In genomic region chr2:11587996-11588395, GRCm38 (mm10) we compare ENCODE assay signal across 39 mouse cellular contexts. TPM values are rescaled to one million over a fixed set of nuclear protein-coding genes. Genes with fewer than 3 reads are reported as not detected.
DNase-seq lines count a peak whose midpoint lies in the region; ATAC-seq and TF ChIP-seq lines count a peak whose summit lies in the region.
"Had no signal": no experiment of that assay in that cellular context is flagged by ENCODE, and none has a peak within 500 bp of the region (broad histone marks: within the 10 kb centered on the region; RNA-seq: fewer than 3 reads in every experiment).

No protein-coding gene starts in this region.

- H3K36me3 ChIP-seq in liver, adult 2 months (ENCODE audit: control insufficient read depth, insufficient read depth, low read length), result peaks cover 72% of the 10 kb centered on the region
- peaks cover 64% of the 10 kb centered on the region for H3K36me3 ChIP-seq in liver, embryonic 11.5 days (ENCODE audit: control insufficient read depth, insufficient read depth, low read length)
- H3K36me3 ChIP-seq in midbrain, embryonic 10.5 days, result peaks cover 96% of the 10 kb centered on the region
- peaks cover 78% of the 10 kb centered on the region for H3K36me3 ChIP-seq in midbrain, postnatal 0 days (ENCODE audit: insufficient read depth, low read length)

- peaks cover 2% of the 10 kb centered on the region; the same call in 1 of the 2 replicates for H3K4me1 ChIP-seq in liver, adult 2 months (ENCODE audit: control insufficient read depth, insufficient read depth, low read length)
- no peaks in the 10 kb centered on the region for H3K4me1 ChIP-seq in liver, embryonic 11.5 days (replicated peaks; ENCODE audit: control insufficient read depth, insufficient read depth, low read length)
- no peaks in the 10 kb centered on the region for H3K4me1 ChIP-seq in midbrain, embryonic 10.5 days
- H3K4me1 ChIP-seq in midbrain, postnatal 0 days (ENCODE audit: insufficient read depth, low read length), result no peaks in the 10 kb centered on the region
- H3K4me1 ChIP-seq: embryonic facial prominence, embryonic 12.5 days; heart, embryonic 10.5 days; heart, embryonic 15.5 days; hindbrain, embryonic 13.5 days; liver, embryonic 13.5 days; lung, embryonic 15.5 days; neural tube, embryonic 12.5 days had no signal

- H3K27me3 ChIP-seq in liver, adult 2 months (ENCODE audit: control insufficient read depth, insufficient read depth, low read length), result no peaks in the 10 kb centered on the region
- no peaks in the 10 kb centered on the region for H3K27me3 ChIP-seq in liver, embryonic 11.5 days (replicated peaks; ENCODE audit: control insufficient read depth, insufficient read depth, low read length)
- no peaks in the 10 kb centered on the region for H3K27me3 ChIP-seq in midbrain, embryonic 10.5 days (ENCODE audit: low read depth, poor library complexity, severe bottlenecking)
- H3K27me3 ChIP-seq in midbrain, postnatal 0 days (ENCODE audit: insufficient read depth, low read length), result no peaks in the 10 kb centered on the region
- H3K27me3 ChIP-seq: CH12.LX; embryonic facial prominence, embryonic 12.5 days; heart, embryonic 15.5 days; hindbrain, embryonic 13.5 days; liver, embryonic 13.5 days; lung, embryonic 15.5 days; neural tube, embryonic 12.5 days had no signal

- TF ChIP-seq CTCF in liver, adult 2 months (IDR thresholded peaks at IDR 0.05; ENCODE audit: low read depth, low read length), result no peak
- TF ChIP-seq CTCF in midbrain, postnatal 0 days (IDR thresholded peaks at IDR 0.05), result no peak

- H3K27ac ChIP-seq in liver, adult 2 months (replicated peaks; ENCODE audit: insufficient read depth, low read depth, low read length), result 0 out of 2 replicates have a peak overlapping the region, but pooled peaks have one; percentile 19
- no peak overlapping the region for H3K27ac ChIP-seq in liver, embryonic 11.5 days (ENCODE audit: low read depth, low read length)
- H3K27ac ChIP-seq in midbrain, embryonic 10.5 days (replicated peaks), result no peak overlapping the region
- H3K27ac ChIP-seq in midbrain, postnatal 0 days (ENCODE audit: low read depth, low read length), result no peak overlapping the region
- H3K27ac ChIP-seq: embryonic facial prominence, embryonic 12.5 days; gastrocnemius, adult 2 months; heart, embryonic 10.5 days; heart, embryonic 15.5 days; hindbrain, embryonic 13.5 days; liver, embryonic 13.5 days; lung, embryonic 15.5 days; neural tube, embryonic 12.5 days; stomach, postnatal 0 days had no signal

- H3K4me2 ChIP-seq in liver, embryonic 11.5 days, result no peak overlapping the region
- H3K4me2 ChIP-seq in midbrain, postnatal 0 days (ENCODE audit: low read depth, low read length, poor library complexity, severe bottlenecking), result no peak overlapping the region
- H3K4me2 ChIP-seq: embryonic facial prominence, embryonic 12.5 days; heart, embryonic 15.5 days; hindbrain, embryonic 13.5 days; liver, embryonic 13.5 days; lung, embryonic 15.5 days; neural tube, embryonic 12.5 days had no signal

- no peak overlapping the region for H3K4me3 ChIP-seq in liver, adult 2 months (ENCODE audit: insufficient read depth, low read depth, low read length)
- H3K4me3 ChIP-seq in liver, embryonic 11.5 days (ENCODE audit: low read depth, low read length), result no peak overlapping the region
- H3K4me3 ChIP-seq in midbrain, embryonic 10.5 days, result no peak overlapping the region
- H3K4me3 ChIP-seq in midbrain, postnatal 0 days (ENCODE audit: low read depth, low read length), result no peak overlapping the region
- H3K4me3 ChIP-seq: embryonic facial prominence, embryonic 12.5 days; gastrocnemius, adult 2 months; heart, embryonic 10.5 days; heart, embryonic 15.5 days; hindbrain, embryonic 13.5 days; liver, embryonic 13.5 days; lung, embryonic 15.5 days; neural tube, embryonic 12.5 days had no signal

- no peak overlapping the region for H3K9ac ChIP-seq in liver, adult 2 months (ENCODE audit: low read depth, low read length)
- H3K9ac ChIP-seq in liver, embryonic 11.5 days (ENCODE audit: low read depth, low read length), result no peak overlapping the region
- H3K9ac ChIP-seq in midbrain, postnatal 0 days (replicated peaks; ENCODE audit: low read length, poor library complexity, severe bottlenecking), result no peak overlapping the region
- H3K9ac ChIP-seq: embryonic facial prominence, embryonic 12.5 days; heart, embryonic 15.5 days; hindbrain, embryonic 13.5 days; liver, embryonic 13.5 days; lung, embryonic 15.5 days; neural tube, embryonic 12.5 days had no signal

- no peak for TF ChIP-seq POLR2A in liver, adult 2 months (IDR thresholded peaks at IDR 0.05; ENCODE audit: extremely low read depth, insufficient read depth, low read length)

- no peaks in the 10 kb centered on the region for H3K79me2 ChIP-seq in liver, adult 2 months (ENCODE audit: control insufficient read depth, insufficient read depth, low read length)

- 67% methylated on average over 4 of the region's 4 CpGs for WGBS in liver, adult 2 months
- WGBS in liver, embryonic 11.5 days, result 83% methylated on average over 4 of the region's 4 CpGs
- WGBS in midbrain, embryonic 10.5 days, result 92% methylated on average over 4 of the region's 4 CpGs
- 92% methylated on average over 4 of the region's 4 CpGs for WGBS in midbrain, postnatal 0 days

- DNase-seq in liver, adult 2 months (ENCODE audit: extremely low read depth, low read depth, low spot score), result peak; percentile 51
- no peak for DNase-seq in liver, embryonic 11.5 days (ENCODE audit: low spot score)
- no peak for DNase-seq in midbrain, embryonic 10.5 days (ENCODE audit: low spot score)
- no peak for DNase-seq in midbrain, postnatal 0 days (ENCODE audit: low spot score)
- DNase-seq: adrenal gland, postnatal 10 days; cerebellum, adult 11-12 months; cerebellum, adult 9-11 months; embryo, embryonic 11 days; gastrocnemius, adult 2 months; heart, postnatal 4 days; kidney, adult 9 months; kidney, postnatal 10 days; layer of hippocampus, adult 9-11 months; liver, embryonic 13.5 days; lung, postnatal 36 days; midbrain, embryonic 14.5 days; right cerebral cortex, adult 18-20 months; spleen, adult 18-20 months; thymus, adult 18-20 months; thymus, postnatal 25 days had no signal

- H3K9me3 ChIP-seq in liver, embryonic 11.5 days (ENCODE audit: control insufficient read depth, low read length), result no peaks in the 10 kb centered on the region
- H3K9me3 ChIP-seq in midbrain, embryonic 10.5 days (replicated peaks), result no peaks in the 10 kb centered on the region
- H3K9me3 ChIP-seq in midbrain, postnatal 0 days (ENCODE audit: low read length), result no peaks in the 10 kb centered on the region
- H3K9me3 ChIP-seq: embryonic facial prominence, embryonic 12.5 days; heart, embryonic 10.5 days; heart, embryonic 15.5 days; hindbrain, embryonic 13.5 days; liver, embryonic 13.5 days; lung, embryonic 15.5 days; neural tube, embryonic 12.5 days had no signal

- ATAC-seq in liver, embryonic 11.5 days (replicated peaks; ENCODE audit: low FRiP score), result no peak
- peak; percentile 82 for ATAC-seq in CD4-positive, CD25-positive, alpha-beta regulatory T cell, adult 4 months
- peak; percentile 77 for ATAC-seq in inflammation-experienced regulatory T-cells, adult 6 months
- no peak for ATAC-seq in monocyte, adult 5-6 weeks (replicated peaks; ENCODE audit: insufficient number of reproducible peaks, low FRiP score, low TSS enrichment, poor library complexity, severe bottlenecking)
- ATAC-seq in midbrain, postnatal 0 days (ENCODE audit: low FRiP score), result no peak
- ATAC-seq: forebrain, embryonic 14.5 days; intestine, postnatal 0 days had no signal

RNA-seq across cellular contexts. Expression of gene Rbm17, which starts 16.0 kb away (rescaled TPM):
- 49.7 and 73.6 TPM in 2 replicates for total RNA-seq in liver, adult 2 months (2014; rRNA removed)
- 19.5 and 21.6 TPM in 2 replicates for polyA plus RNA-seq in liver, adult 2 months (2012; rRNA removed)
- 176 and 179 TPM in 2 replicates for polyA plus RNA-seq in liver, embryonic 11.5 days (2014; fragmentation: Nextera tagmentation; extraction: Ambion mirVana)
- polyA plus RNA-seq in CD4-positive, CD25-positive, alpha-beta regulatory T cell, adult 4 months (2017; shearing (Covaris generic)), result 10 to 100 TPM; 34.7 TPM
- 10 to 100 TPM; 31.6 to 40.5 (median 38.6) TPM for polyA plus RNA-seq in inflammation-experienced regulatory T-cells, adult 6 months (2017; shearing (Covaris generic))
- total RNA-seq in monocyte, adult 5-6 weeks (2017), result 123 to 141 TPM (median 133 TPM) in 3 replicates
- polyA plus RNA-seq in midbrain, embryonic 10.5 days (2016; fragmentation: Nextera tagmentation; extraction: Ambion mirVana), result 192 and 197 TPM in 2 replicates
- total RNA-seq in midbrain, postnatal 0 days (2014; rRNA removed), result 76.1 and 97.7 TPM in 2 replicates
- polyA plus RNA-seq in midbrain, postnatal 0 days (2015; fragmentation: Nextera tagmentation; extraction: Ambion mirVana), result 117 and 119 TPM in 2 replicates

RNA-seq across cellular contexts. Expression of gene Pfkfb3, which starts 34.1 kb away (rescaled TPM):
- 6.3 and 10.2 TPM in 2 replicates for total RNA-seq in liver, adult 2 months (2014; rRNA removed)
- 2.3 and 5.1 TPM in 2 replicates for polyA plus RNA-seq in liver, adult 2 months (2012; rRNA removed)
- 17.5 and 20.3 TPM in 2 replicates for polyA plus RNA-seq in liver, embryonic 11.5 days (2014; fragmentation: Nextera tagmentation; extraction: Ambion mirVana)
- polyA plus RNA-seq in CD4-positive, CD25-positive, alpha-beta regulatory T cell, adult 4 months (2017; shearing (Covaris generic)), result 10 to 100 TPM; 17.6 to 22.7 TPM
- polyA plus RNA-seq in inflammation-experienced regulatory T-cells, adult 6 months (2017; shearing (Covaris generic)), result 10 to 100 TPM; 15.8 to 18.2 (median 16.4) TPM
- total RNA-seq in monocyte, adult 5-6 weeks (2017), result 32.5 to 53.2 TPM (median 36.8 TPM) in 3 replicates
- polyA plus RNA-seq in midbrain, embryonic 10.5 days (2016; fragmentation: Nextera tagmentation; extraction: Ambion mirVana), result 13.3 TPM in 2 replicates
- 14.7 and 17.8 TPM in 2 replicates for total RNA-seq in midbrain, postnatal 0 days (2014; rRNA removed)
- 20.9 and 23.5 TPM in 2 replicates for polyA plus RNA-seq in midbrain, postnatal 0 days (2015; fragmentation: Nextera tagmentation; extraction: Ambion mirVana)

RNA-seq across cellular contexts. Expression of gene Gm17490, which starts 38.1 kb away (rescaled TPM):
- not detected in 2 replicates for total RNA-seq in liver, adult 2 months (2014; rRNA removed)
- polyA plus RNA-seq in liver, adult 2 months (2012; rRNA removed), result not detected in 2 replicates
- not detected in 2 replicates for polyA plus RNA-seq in liver, embryonic 11.5 days (2014; fragmentation: Nextera tagmentation; extraction: Ambion mirVana)
- not detected for polyA plus RNA-seq in CD4-positive, CD25-positive, alpha-beta regulatory T cell, adult 4 months (2017; shearing (Covaris generic))
- polyA plus RNA-seq in inflammation-experienced regulatory T-cells, adult 6 months (2017; shearing (Covaris generic)), result not detected
- not detected in 3 replicates for total RNA-seq in monocyte, adult 5-6 weeks (2017)
- not detected in 2 replicates for polyA plus RNA-seq in midbrain, embryonic 10.5 days (2016; fragmentation: Nextera tagmentation; extraction: Ambion mirVana)
- not detected in 2 replicates for total RNA-seq in midbrain, postnatal 0 days (2014; rRNA removed)
- polyA plus RNA-seq in midbrain, postnatal 0 days (2015; fragmentation: Nextera tagmentation; extraction: Ambion mirVana), result not detected in 2 replicates
- total RNA-seq: adrenal gland, postnatal 10 days; CH12.LX; ES-E14; gastrocnemius, adult 2 months; gastrocnemius, postnatal 4 days; heart, postnatal 4 days; left cerebral cortex, postnatal 14 days; megakaryocyte-erythroid progenitor cell, adult 5-6 weeks had no signal
- polyA plus RNA-seq: embryonic facial prominence, embryonic 12.5 days; forebrain, embryonic 14.5 days; heart, embryonic 10.5 days; heart, embryonic 15.5 days; hindbrain, embryonic 13.5 days; intestine, postnatal 0 days; large intestine, adult 2 months; limb, embryonic 11.5 days; liver, embryonic 13.5 days; lung, embryonic 15.5 days; midbrain, embryonic 14.5 days; neural tube, embryonic 12.5 days; stomach, postnatal 0 days had no signal

RNA-seq across cellular contexts. Expression of gene Il2ra, which starts 54.6 kb away (rescaled TPM):
- 0.07 and 0.09 TPM in 2 replicates for total RNA-seq in liver, adult 2 months (2014; rRNA removed)
- 0.04 TPM in 2 replicates for polyA plus RNA-seq in liver, adult 2 months (2012; rRNA removed)
- polyA plus RNA-seq in liver, embryonic 11.5 days (2014; fragmentation: Nextera tagmentation; extraction: Ambion mirVana), result 0.04 TPM in 1 of 2 replicates, not detected in the other
- polyA plus RNA-seq in CD4-positive, CD25-positive, alpha-beta regulatory T cell, adult 4 months (2017; shearing (Covaris generic)), result 100 to 1,000 TPM; 347 to 420 TPM
- polyA plus RNA-seq in inflammation-experienced regulatory T-cells, adult 6 months (2017; shearing (Covaris generic)), result 100 to 1,000 TPM in 2 of 3 experiments, 10 to 100 TPM in 1; 79.6 to 261 (median 234) TPM
- total RNA-seq in monocyte, adult 5-6 weeks (2017), result 0.48 to 2.1 TPM (median 0.49 TPM) in 3 replicates
- not detected in 2 replicates for polyA plus RNA-seq in midbrain, embryonic 10.5 days (2016; fragmentation: Nextera tagmentation; extraction: Ambion mirVana)
- total RNA-seq in midbrain, postnatal 0 days (2014; rRNA removed), result 0.05 TPM in 1 of 2 replicates, not detected in the other
- not detected in 2 replicates for polyA plus RNA-seq in midbrain, postnatal 0 days (2015; fragmentation: Nextera tagmentation; extraction: Ambion mirVana)
- total RNA-seq: ES-E14; heart, postnatal 4 days had no signal
- polyA plus RNA-seq: embryonic facial prominence, embryonic 12.5 days; forebrain, embryonic 14.5 days; heart, embryonic 10.5 days; limb, embryonic 11.5 days; liver, embryonic 13.5 days; midbrain, embryonic 14.5 days; neural tube, embryonic 12.5 days; stomach, postnatal 0 days had no signal

Comparison
In these comparisons a context has a peak if more than half of its experiments do, and no peak if none do; other contexts are left out.
1. ATAC-seq: peak in CD4-positive, CD25-positive, alpha-beta regulatory T cell, adult 4 months (single experiment) and inflammation-experienced regulatory T-cells, adult 6 months (single experiment); none in liver, embryonic 11.5 days (single experiment), monocyte, adult 5-6 weeks (single experiment) and midbrain, postnatal 0 days (single experiment).